Mouse (Mus musculus): ENCODE data around the gene Snx30.

DNA sequence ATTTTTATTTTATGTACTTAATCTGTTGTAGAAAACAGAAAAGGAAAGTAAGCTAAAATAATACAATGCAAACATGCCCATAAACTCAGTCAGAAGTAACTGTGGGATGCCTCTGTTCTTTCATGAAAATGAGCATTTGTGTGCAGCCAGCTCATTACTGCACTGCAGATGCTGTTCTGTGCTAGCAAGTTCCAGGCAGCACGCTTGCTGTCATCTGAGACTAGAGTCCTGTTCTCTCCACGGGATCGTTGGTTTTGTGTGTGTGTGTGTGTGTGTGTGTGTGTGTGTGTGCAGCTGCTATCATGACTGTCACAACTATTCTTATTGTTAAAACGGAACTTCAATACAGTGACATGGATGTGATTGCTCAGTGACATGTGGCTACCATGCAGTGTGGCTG is 56.2 kb downstream of the Snx30 start:
- TF ChIP-seq CTCF (IDR thresholded peaks at IDR 0.05; ENCODE audit: borderline replicate concordance, insufficient read depth, low read depth, low read length) (no peak), POLR2A (IDR thresholded peaks at IDR 0.05; ENCODE audit: borderline replicate concordance, insufficient read depth, low read length) (no peak)

Measured in cerebellum, adult 2 months (tissue).